Mouse (Mus musculus): ENCODE results near the gene Tmprss9. TPM values are rescaled to one million over a fixed set of nuclear protein-coding genes. Genes with fewer than 3 reads are reported as not detected.

Tmprss9 gene
- polyA plus RNA-seq, 1 experiment from 2014 or later = 0.08 TPM

DNA sequence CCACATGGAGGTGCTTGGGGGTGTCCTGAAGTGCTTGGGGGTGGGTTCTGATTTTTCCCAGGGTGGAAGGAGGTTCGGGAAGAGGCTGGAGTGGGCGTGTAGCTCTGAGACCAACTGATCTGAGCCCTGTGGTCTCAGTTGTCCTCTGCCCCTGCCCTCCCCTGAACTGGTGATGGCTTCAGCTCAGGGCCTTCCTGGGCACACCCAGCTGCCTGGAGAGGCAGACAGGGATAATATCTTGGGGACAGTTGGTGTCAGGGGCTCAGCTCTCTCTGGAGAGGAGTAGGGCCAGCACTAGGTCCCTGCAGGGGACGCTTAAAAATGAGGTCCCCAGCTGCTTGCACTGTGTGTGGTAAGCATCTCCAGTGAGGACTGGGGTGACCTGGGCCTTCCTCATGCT lies 13.8 kb upstream of the Tmprss9 start:
- H3K4me1 ChIP-seq (replicated peaks) = peaks cover 26% of the 10 kb centered on the region
- 69% methylated on average over 3 of the region's 3 CpGs for WGBS
- peaks cover 23% of the 10 kb centered on the region for H3K36me3 ChIP-seq
- H3K27me3 ChIP-seq = no peaks in the 10 kb centered on the region
- no peak for ATAC-seq (ENCODE audit: insufficient number of reproducible peaks, insufficient read depth, low FRiP score, low TSS enrichment, low read depth)
- 0 out of 2 replicates have a peak overlapping the region, but pooled peaks have one; percentile 14 for H3K9ac ChIP-seq (replicated peaks)
- no peak overlapping the region for H3K4me2 ChIP-seq
- H3K27ac ChIP-seq = 0 out of 2 replicates have a peak overlapping the region, but pooled peaks have one; percentile 29
- H3K4me3 ChIP-seq (replicated peaks) = no peak overlapping the region; the same call in 1 of the 2 replicates
- H3K9me3 ChIP-seq = no peaks in the 10 kb centered on the region

DNA sequence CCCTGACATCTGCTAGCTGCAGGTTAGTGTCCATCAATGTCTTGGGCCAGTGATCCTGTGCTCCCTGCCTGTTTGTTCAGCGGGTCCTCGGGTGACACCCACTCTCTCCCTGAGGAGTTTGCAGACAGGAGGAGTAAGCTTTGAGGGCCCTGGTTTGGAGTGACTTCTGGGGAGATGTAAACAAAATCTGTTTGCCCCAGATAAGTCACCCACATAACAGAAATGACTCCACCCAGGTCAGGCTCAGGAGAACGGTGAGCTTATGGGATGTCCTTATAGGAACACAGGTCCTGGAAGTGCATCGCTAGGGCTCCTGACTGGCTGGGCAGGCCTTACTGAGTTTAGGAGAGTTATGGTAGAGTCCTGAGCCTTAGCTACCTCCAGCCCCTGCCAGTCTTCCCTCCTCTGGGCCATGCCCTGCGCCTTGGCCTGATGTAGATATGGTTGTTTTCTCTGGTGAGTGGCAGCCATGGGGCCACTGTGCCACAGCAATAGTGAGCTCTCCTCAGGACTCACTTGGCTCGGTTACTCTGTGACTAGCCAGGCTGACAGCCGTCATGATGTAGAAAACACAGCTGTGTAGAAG lies 13.2 kb upstream of the Tmprss9 start:
- Histone ChIP-seq H3K36me3 (peaks cover 23% of the 10 kb centered on the region), H3K4me2 (no peak overlapping the region), H3K4me1 (replicated peaks) (peaks cover 24% of the 10 kb centered on the region), H3K9me3 (no peaks in the 10 kb centered on the region), H3K4me3 (replicated peaks) (no peak overlapping the region), H3K27ac (peak overlapping the region; percentile 29; the same call in 1 of the 2 replicates), H3K27me3 (no peaks in the 10 kb centered on the region), H3K9ac (replicated peaks) (no peak overlapping the region)
- WGBS = 84% methylated on average over 7 of the region's 7 CpGs
- ATAC-seq (ENCODE audit: insufficient number of reproducible peaks, insufficient read depth, low FRiP score, low TSS enrichment, low read depth) = no peak

GRCm38 (mm10) chr10:80862305-80862704 lies 9.3 kb upstream of the Tmprss9 start:
- Histone ChIP-seq H3K4me1 (replicated peaks) (no peaks in the 10 kb centered on the region), H3K9me3 (no peaks in the 10 kb centered on the region), H3K4me3 (replicated peaks) (no peak overlapping the region), H3K27ac (no peak overlapping the region), H3K4me2 (no peak overlapping the region), H3K36me3 (peaks cover 61% of the 10 kb centered on the region), H3K9ac (replicated peaks) (no peak overlapping the region), H3K27me3 (no peaks in the 10 kb centered on the region)
- ATAC-seq (ENCODE audit: insufficient number of reproducible peaks, insufficient read depth, low FRiP score, low TSS enrichment, low read depth) = no peak
- WGBS = 89% methylated on average over 5 of the region's 5 CpGs

DNA sequence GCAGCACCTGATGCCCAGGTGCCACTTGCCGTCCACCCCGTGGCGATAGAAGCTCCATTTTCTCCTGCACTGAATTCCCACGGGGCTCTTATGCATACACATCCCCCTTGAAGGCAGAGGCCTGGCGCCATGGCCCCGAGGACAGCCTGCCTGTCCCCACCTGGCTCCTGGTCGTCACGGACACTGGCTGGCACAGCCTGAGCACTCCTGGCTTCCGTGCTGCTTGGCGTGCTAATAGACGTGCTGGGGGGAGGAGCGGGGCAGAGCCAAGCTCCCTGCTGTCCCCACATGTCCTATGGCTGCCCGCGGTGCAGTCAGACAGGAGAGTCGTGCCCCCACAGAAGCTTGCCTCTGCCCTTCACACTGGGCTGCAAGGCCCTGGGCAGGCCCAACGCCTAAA lies 7.2 kb upstream of the Tmprss9 start:
- H3K27me3 ChIP-seq = no peaks in the 10 kb centered on the region
- no peak overlapping the region for H3K4me3 ChIP-seq (replicated peaks)
- WGBS = 88% methylated on average over 16 of the region's 16 CpGs
- H3K27ac ChIP-seq = no peak overlapping the region
- H3K9me3 ChIP-seq = no peaks in the 10 kb centered on the region
- no peak overlapping the region for H3K9ac ChIP-seq (replicated peaks)
- ATAC-seq (ENCODE audit: insufficient number of reproducible peaks, insufficient read depth, low FRiP score, low TSS enrichment, low read depth) = no peak
- no peaks in the 10 kb centered on the region for H3K4me1 ChIP-seq (replicated peaks)
- H3K36me3 ChIP-seq = peaks cover 76% of the 10 kb centered on the region
- H3K4me2 ChIP-seq = no peak overlapping the region

DNA sequence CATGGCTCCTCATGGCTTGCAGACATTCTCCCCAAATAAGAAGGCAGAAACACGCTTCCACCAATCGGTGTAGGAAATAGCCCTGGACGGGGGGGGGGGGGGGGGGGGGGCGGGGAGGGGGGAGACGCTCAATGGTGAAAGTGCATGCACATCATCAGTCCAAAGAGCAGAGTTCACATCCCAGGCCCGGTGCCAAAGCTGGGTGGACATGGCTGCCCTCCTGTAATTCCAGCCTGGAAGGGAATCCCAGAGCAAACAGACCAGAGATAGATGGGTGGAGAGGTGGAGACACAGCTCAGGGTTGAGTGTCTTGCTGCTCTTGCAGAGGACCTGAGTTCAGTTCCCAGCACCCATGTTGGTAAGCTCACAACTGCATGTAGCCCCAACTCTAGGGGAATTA lies 655 bp upstream of the Tmprss9 start:
- WGBS = 96% methylated on average over 3 of the region's 6 CpGs
- Histone ChIP-seq H3K4me2 (no peak overlapping the region), H3K4me3 (replicated peaks) (no peak overlapping the region), H3K27ac (no peak overlapping the region), H3K9ac (replicated peaks) (no peak overlapping the region), H3K9me3 (0 out of 2 replicates have a peak, but pooled peaks cover 3% of the 10 kb centered on the region), H3K27me3 (peaks cover 17% of the 10 kb centered on the region), H3K4me1 (replicated peaks) (no peaks in the 10 kb centered on the region), H3K36me3 (peaks cover 28% of the 10 kb centered on the region)
- ATAC-seq (ENCODE audit: insufficient number of reproducible peaks, insufficient read depth, low FRiP score, low TSS enrichment, low read depth) = no peak

DNA sequence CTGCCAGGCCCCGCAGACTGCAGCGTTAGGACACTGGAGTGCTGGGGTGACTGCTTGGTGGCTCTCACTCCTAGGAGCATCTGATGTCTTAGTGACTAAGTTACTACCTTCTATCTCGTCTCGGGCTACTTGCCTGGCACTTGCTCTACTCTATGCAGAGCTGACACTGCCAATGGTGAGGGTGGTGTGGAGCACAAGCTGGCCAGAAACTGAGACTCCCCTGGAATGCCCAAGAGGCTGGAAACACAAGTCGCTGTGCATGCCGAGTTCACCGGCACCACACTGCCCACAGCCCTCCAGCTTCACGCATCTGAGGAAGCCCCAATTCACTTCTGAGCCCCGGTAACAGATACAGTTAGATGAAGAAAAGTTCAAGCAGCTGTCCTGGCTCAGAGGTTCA lies 2.4 kb downstream of the Tmprss9 start:
- Histone ChIP-seq H3K27ac (no peak overlapping the region), H3K36me3 (no peaks in the 10 kb centered on the region), H3K9me3 (0 out of 2 replicates have a peak, but pooled peaks cover 3% of the 10 kb centered on the region), H3K9ac (replicated peaks) (no peak overlapping the region), H3K27me3 (peaks cover 17% of the 10 kb centered on the region), H3K4me2 (no peak overlapping the region), H3K4me3 (replicated peaks) (no peak overlapping the region), H3K4me1 (replicated peaks) (0 out of 2 replicates have a peak, but pooled peaks cover 2% of the 10 kb centered on the region)
- 79% methylated on average over 9 of the region's 9 CpGs for WGBS
- no peak for ATAC-seq (ENCODE audit: insufficient number of reproducible peaks, insufficient read depth, low FRiP score, low TSS enrichment, low read depth)

DNA sequence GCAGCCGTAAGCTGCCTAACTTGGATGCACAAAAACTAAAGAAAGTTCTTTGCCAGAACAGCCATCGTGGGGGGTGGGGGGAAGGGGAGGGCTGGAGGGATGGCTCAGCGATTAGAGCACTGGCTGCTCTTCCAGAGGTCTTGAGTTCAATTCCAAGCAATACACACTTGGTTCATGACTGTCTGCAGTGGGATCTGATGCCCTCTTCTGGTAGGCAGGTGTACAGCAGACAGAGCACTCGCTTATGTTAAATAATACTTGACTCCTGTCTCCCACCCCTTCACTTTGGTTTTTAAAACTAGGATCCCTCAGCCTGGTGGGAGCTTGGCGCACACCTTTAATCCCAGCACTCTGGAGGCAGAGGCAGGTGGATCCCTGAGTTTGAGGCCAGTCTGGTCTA lies 4.4 kb downstream of the Tmprss9 start:
- 0 out of 2 replicates have a peak, but pooled peaks cover 2% of the 10 kb centered on the region for H3K4me1 ChIP-seq (replicated peaks)

GRCm38 (mm10) chr10:80876594-80876993 lies 4.9 kb downstream of the Tmprss9 start:
- no peak overlapping the region for H3K9ac ChIP-seq (replicated peaks)
- H3K9me3 ChIP-seq = 0 out of 2 replicates have a peak, but pooled peaks cover 3% of the 10 kb centered on the region
- no peak for ATAC-seq (ENCODE audit: insufficient number of reproducible peaks, insufficient read depth, low FRiP score, low TSS enrichment, low read depth)
- H3K4me2 ChIP-seq = no peak overlapping the region
- no peak overlapping the region for H3K27ac ChIP-seq
- 0 out of 2 replicates have a peak, but pooled peaks cover 2% of the 10 kb centered on the region for H3K4me1 ChIP-seq (replicated peaks)
- WGBS = 28% methylated on average over 3 of the region's 3 CpGs
- no peak overlapping the region for H3K4me3 ChIP-seq (replicated peaks)
- H3K27me3 ChIP-seq = peaks cover 16% of the 10 kb centered on the region
- no peaks in the 10 kb centered on the region for H3K36me3 ChIP-seq

More for the DNA sequence above, 4.4 kb downstream of the Tmprss9 start:
- Histone ChIP-seq H3K9ac (replicated peaks) (no peak overlapping the region), H3K27me3 (peaks cover 20% of the 10 kb centered on the region), H3K4me2 (no peak overlapping the region), H3K36me3 (no peaks in the 10 kb centered on the region), H3K4me3 (replicated peaks) (no peak overlapping the region), H3K27ac (no peak overlapping the region), H3K9me3 (0 out of 2 replicates have a peak, but pooled peaks cover 3% of the 10 kb centered on the region)
- 42% methylated on average over 5 of the region's 5 CpGs for WGBS
- no peak for ATAC-seq (ENCODE audit: insufficient number of reproducible peaks, insufficient read depth, low FRiP score, low TSS enrichment, low read depth)

- no peaks in the 10 kb centered on the region for H3K36me3 ChIP-seq
- 0 out of 2 replicates have a peak, but pooled peaks cover 3% of the 10 kb centered on the region for H3K27me3 ChIP-seq
- H3K4me3 ChIP-seq (replicated peaks) = no peak overlapping the region
- H3K27ac ChIP-seq = no peak overlapping the region
- no peak for ATAC-seq (ENCODE audit: insufficient number of reproducible peaks, insufficient read depth, low FRiP score, low TSS enrichment, low read depth)
- WGBS = 19% methylated on average over 5 of the region's 5 CpGs
- no peak overlapping the region for H3K9ac ChIP-seq (replicated peaks)
- 0 out of 2 replicates have a peak, but pooled peaks cover 2% of the 10 kb centered on the region for H3K4me1 ChIP-seq (replicated peaks)
- H3K9me3 ChIP-seq = no peaks in the 10 kb centered on the region
- no peak overlapping the region for H3K4me2 ChIP-seq
These were observed 8.5 kb downstream of the Tmprss9 start for GRCm38 (mm10) chr10:80880131-80880641.

DNA sequence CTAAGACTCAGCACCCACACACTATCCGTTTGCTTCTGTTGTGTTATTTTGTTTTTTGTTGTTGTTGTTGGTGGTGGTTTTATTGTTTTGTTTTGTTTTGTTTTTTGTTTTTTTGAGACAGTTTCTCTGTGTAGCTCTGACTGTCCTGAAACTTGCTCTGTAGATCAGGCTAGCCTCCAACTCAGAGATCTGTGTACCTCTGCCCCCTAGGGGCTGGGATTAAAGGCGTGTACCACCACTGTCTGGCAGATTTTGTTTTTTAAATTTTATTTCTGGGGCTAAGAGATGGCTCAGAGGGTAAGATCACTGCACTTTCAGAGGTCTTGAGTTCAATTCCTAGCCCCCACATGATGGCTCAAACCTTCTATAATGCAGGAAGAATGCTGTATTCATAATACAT lies 9.3 kb downstream of the Tmprss9 start:
- no peak overlapping the region for H3K4me3 ChIP-seq (replicated peaks)
- WGBS = 77% methylated on average over 2 of the region's 2 CpGs
- H3K4me2 ChIP-seq = no peak overlapping the region
- H3K9me3 ChIP-seq = no peaks in the 10 kb centered on the region
- ATAC-seq (ENCODE audit: insufficient number of reproducible peaks, insufficient read depth, low FRiP score, low TSS enrichment, low read depth) = no peak
- H3K27me3 ChIP-seq = peaks cover 5% of the 10 kb centered on the region; the same call in 1 of the 2 replicates
- H3K36me3 ChIP-seq = no peaks in the 10 kb centered on the region
- H3K4me1 ChIP-seq (replicated peaks) = 0 out of 2 replicates have a peak, but pooled peaks cover 2% of the 10 kb centered on the region
- H3K9ac ChIP-seq (replicated peaks) = no peak overlapping the region
- H3K27ac ChIP-seq = no peak overlapping the region

GRCm38 (mm10) chr10:80881301-80881700 lies 9.7 kb downstream of the Tmprss9 start:
- peaks cover 7% of the 10 kb centered on the region; the same call in 1 of the 2 replicates for H3K27me3 ChIP-seq
- H3K9me3 ChIP-seq = no peaks in the 10 kb centered on the region
- H3K36me3 ChIP-seq = no peaks in the 10 kb centered on the region
- no peak overlapping the region for H3K4me3 ChIP-seq (replicated peaks)
- WGBS = 28% methylated on average over 10 of the region's 10 CpGs
- 0 out of 2 replicates have a peak, but pooled peaks cover 2% of the 10 kb centered on the region for H3K4me1 ChIP-seq (replicated peaks)
- H3K9ac ChIP-seq (replicated peaks) = no peak overlapping the region
- ATAC-seq (ENCODE audit: insufficient number of reproducible peaks, insufficient read depth, low FRiP score, low TSS enrichment, low read depth) = no peak
- H3K27ac ChIP-seq = no peak overlapping the region
- no peak overlapping the region for H3K4me2 ChIP-seq
